Mouse (Mus musculus): ENCODE results near the gene Arl5a.

The Arl5a gene

DNA sequence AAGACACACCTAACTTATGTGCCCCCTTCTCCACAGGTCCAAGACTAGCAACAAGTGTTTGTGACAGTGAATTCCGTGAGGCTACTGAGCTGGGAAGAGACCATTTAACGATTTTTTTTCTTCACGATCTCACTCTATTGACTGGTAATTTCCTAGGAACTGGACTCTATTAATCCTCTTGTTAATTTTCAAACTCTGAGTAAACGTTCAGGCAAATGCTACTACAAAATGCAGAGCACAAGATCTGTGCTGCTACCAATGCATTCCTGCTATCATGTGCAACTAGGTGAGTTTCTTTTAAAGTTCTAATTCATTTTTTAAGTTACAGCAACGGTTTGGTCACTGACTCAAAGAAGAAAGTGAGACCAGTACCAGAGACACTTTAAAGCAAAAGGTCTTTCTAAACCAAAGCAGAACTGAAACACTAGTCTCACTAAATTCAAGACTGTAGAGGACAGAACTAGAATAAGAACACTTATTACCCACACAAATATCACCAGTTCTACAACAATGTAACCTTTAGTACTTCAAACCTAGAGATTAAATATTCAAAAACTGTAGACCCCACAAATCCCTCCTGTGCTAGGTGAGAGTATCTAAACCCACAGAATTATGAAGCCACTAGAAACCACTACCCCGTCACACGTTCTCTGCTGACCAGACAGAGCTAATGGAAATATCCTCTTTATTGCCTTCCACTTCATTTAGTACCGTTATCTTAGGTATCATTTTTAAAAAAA is 1.7 kb downstream of the Arl5a start:
- no peak for DNase-seq (ENCODE audit: low spot score)

DNA sequence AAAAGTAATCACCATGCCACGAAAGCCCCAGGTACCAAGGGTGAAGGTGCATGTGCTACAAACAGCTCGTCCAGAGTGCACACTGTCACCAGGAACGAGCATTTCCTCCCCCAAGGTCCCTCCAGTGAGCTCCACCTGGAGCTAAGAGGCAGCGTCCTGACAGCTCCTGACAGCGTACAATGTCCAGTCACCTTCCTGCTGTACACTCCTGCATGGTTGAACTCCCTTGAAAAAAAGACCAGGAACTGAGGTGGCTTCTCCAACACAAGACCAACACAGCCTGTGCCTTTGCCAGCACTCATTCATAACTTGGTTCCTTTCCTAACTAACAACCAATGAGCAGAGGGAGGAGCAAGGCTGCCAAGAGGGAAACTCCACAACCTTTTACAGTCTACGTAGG is 3.5 kb downstream of the Arl5a start:
- no peak for DNase-seq (ENCODE audit: low spot score)

GRCm38 (mm10) chr2:52420001-52420710 is 4.5 kb downstream of the Arl5a start:
- DNase-seq (ENCODE audit: low spot score), result no peak

- DNase-seq (ENCODE audit: low spot score), result no peak
These were observed 5.4 kb downstream of the Arl5a start for GRCm38 (mm10) chr2:52419295-52419694.

DNA sequence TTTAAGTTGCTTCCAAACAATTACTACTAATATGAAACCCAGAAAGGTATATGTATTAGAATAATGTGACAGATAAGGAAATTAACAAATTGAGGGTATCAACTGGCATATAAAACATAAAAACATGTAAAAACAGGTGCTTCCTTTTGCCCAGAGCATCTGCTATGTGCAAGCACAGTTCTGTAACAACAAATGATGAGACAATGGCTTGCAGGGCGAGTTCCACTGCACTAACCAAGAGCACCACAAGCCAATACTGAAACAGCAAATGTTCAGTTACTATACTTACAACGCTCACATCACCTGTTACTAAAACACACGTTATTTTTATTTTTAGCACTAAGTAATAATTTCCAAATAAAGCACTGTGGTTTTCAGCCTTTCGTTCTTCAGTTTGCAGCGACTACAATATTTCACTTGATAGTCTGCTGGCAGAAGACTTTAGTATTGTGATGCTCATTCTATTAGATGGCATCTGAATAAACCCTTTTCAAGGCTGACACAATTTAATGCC is 12.1 kb downstream of the Arl5a start:
- no peak for DNase-seq (ENCODE audit: low spot score)

DNA sequence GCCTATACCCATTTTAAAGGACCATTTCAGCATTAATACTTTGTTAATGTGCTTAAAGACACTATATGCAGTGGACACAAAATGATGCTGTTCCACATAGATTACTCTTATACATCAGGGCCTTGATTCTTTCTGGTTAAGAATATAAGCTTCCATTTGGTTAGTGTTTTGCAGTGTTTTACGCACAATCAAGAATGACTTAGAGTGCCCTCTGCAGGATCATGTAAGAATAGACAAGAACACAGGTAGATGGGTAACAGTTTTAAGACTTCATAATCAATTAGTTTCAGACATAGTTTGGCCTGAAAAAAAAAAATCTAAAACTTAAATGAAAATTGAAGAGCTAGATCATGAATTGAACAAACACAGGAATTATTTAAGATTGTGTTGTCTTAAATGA is 18.2 kb downstream of the Arl5a start:
- no peak for DNase-seq (ENCODE audit: low spot score)

GRCm38 (mm10) chr2:52405238-52405637 is 19.5 kb downstream of the Arl5a start:
- no peak for DNase-seq (ENCODE audit: low spot score)

DNA sequence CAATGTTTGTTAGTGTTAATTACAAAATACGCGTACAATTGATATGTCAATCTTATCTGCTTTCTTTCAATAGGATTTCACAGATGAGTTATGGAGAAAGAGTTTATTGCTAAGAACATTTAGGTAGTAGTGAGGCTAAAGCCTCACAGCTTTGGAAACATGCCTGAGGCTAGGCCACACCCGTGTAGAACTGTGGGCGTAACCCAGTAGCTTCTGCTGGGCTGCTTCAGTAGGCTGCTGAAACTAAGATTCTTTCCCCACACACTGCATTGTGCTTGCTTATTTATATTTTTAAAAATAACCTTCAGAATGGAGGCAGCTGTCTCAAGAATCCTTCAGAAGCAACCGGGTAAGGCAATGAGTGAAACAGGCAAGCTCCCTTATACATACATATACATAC is 30.2 kb downstream of the Arl5a start:
- no peak for DNase-seq (ENCODE audit: low spot score)

DNA sequence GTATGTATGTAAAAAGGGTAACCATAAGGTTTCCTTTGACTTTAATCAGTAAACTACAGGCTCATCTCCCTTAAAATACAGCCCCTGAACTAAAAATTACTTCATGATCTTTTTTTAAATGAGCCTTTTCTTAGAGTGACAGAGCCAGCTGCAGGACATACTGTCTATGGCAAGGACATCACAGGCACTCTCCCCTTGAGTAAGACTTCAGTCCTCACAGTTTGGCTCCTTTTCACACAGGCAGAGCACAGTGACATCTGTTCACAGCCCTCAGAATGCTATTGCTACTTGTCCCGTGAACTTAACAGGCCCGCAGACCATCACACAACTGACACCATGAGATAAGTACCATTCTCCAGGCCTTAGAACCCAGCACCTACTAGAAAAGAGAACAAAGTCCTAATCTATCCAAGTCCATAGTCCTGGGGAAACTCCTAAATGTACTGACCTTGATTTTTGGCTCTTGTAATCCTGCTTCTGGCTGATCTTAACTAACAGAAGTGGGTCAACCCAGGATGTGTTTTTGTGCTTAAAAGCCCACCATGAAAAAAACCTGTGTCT is 34.2 kb downstream of the Arl5a start:
- DNase-seq (ENCODE audit: low spot score), result no peak

DNA sequence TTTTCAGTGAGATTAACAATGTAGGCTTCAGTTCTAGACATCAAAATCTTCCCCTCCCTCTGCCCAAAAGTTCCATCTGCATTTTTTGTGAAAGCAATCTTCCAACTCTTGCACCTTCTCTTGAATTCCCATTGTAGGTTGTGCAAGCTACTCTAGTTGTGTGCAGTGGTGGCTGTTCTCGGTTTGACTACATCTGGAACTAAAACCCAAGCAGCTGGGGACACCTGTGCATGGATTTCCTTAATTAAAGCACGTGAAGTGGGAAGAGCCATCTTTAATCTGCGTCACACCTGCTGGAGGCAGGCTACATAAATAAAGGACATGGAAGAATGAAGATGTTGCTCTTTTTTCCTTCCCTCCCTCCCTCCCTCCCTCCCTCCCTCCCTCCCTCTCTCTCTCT is 34.7 kb downstream of the Arl5a start:
- no peak for DNase-seq (ENCODE audit: low spot score)

- no peak for DNase-seq (ENCODE audit: low spot score)
These were observed 38.2 kb downstream of the Arl5a start for GRCm38 (mm10) chr2:52386451-52386850.

DNA sequence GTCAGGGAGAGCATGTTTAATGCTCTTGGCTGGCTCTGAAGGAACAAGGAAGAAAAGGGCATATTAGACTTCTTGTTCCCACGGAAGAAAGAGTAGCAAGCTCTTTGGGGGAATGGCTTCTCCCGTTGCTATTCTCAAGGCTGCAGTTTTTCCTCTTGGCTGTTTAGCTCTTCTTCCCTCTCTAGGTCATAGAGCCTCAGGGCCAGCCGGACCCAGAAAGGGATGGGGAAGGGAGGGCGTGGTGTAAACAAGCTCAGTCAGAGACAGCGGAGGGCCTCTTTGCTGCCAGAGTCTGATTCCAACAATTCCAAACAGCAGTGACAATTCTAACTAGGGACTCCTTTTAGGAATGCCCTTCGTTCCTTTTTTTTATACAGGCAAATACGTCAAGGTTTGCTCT is 38.7 kb downstream of the Arl5a start:
- no peak for DNase-seq (ENCODE audit: low spot score)

GRCm38 (mm10) chr2:52378848-52379261 is 45.8 kb downstream of the Arl5a start:
- DNase-seq (ENCODE audit: low spot score), result no peak

DNA sequence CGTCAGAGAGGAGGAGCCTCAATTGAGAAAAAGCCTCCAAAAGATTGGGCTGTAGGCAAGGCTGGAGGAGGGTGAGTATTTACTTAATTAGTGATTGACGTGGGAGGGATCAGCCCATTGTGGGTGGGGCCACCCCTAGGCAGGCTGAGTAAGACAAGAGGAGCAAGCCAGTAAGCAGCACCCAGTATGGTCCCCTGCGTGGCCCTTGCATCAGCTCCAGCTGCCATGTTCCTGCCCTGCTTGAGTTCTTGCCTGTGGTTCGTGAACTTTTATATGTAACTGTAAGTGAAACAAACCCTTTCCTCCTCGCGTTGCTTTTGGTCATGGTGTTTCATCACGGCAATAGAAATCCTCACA is 46.3 kb downstream of the Arl5a start, which contains the start of gene Neb:
TSS of gene Neb (minus strand) at position 27 of the 357 bp plus-strand sequence.
- DNase-seq (ENCODE audit: low spot score), result no peak

DNA sequence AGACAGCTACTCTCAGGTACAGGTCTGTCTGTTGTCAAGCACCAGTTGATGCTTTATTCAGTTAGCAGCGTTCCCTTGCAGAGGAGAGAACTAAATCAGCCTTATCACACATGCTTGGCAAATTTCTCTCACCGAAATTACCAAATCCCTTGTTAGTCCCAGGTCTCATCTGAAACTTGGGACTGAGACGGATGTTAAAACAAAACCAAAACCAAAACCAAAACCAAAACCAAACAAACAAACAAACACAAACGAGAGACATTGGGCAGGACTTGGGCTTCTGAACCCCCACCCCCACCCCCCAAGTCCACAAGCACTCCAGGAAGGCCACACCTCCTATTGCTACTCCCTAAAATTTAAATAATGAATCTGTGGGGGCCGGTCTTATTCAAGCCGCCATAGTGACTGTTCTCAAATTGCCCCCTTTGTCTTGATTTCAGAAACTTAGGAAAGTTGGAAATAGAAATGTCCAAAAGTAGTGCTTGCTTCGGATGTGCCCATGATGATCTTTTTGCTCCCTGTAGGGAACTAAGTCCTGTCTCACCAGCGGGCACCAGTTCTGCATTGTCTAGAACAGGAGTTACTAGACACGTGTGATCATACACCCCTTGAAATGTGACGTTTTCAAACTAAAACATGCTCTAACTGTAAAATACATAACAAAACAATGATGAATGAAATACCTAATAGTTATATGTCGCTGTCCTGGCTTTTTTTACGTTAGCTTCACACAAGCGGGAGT is 46.8 kb downstream of the Arl5a start:
- no peak for DNase-seq (ENCODE audit: low spot score)

GRCm38 (mm10) chr2:52374706-52375105 is 50.0 kb downstream of the Arl5a start:
- no peak for DNase-seq (ENCODE audit: low spot score)

DNA sequence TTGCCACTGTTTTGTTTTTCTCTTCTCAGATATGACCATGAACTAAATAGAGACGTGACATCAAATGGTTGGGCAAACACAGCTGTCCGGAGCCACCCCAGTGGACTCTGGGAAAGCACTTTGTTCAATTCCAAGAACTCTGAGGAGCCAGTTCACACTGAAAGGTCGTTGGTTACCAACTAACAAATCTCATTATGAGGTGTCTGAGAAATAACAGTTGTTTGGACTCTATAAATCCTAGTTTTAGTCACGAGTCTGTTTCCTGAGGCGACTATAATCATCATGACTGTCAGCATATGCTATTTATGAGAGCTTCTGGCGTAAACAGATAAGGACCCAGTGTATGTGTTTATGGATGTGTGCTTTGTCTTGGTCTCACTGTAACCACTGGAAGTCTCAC is 52.2 kb downstream of the Arl5a start:
- no peak for DNase-seq (ENCODE audit: low spot score)

- no peak for DNase-seq (ENCODE audit: low spot score)
These were observed 52.6 kb downstream of the Arl5a start for GRCm38 (mm10) chr2:52372080-52372479.

DNA sequence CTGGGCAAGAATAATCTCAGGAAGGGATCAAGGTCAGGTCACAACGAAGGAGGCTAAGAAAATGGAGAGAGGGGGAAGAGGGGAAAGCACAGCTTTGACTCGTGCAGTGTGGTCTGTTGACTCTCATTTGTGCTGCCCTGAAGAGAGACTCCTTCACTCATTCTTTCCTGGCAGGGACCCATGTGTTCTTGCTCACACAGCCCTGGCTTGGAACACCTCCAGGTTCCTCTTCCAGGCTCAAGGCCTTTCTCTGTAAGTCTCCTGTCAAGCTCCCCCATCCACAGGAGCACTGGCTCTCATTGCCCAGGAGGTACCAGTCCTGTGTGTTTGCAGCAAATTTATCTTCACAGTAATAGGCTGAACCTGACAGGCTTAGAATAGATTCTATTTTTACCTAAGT is 53.6 kb downstream of the Arl5a start:
- DNase-seq (ENCODE audit: low spot score), result no peak

- no peak for DNase-seq (ENCODE audit: low spot score)
These were observed 55.1 kb downstream of the Arl5a start for GRCm38 (mm10) chr2:52369622-52370021.

DNA sequence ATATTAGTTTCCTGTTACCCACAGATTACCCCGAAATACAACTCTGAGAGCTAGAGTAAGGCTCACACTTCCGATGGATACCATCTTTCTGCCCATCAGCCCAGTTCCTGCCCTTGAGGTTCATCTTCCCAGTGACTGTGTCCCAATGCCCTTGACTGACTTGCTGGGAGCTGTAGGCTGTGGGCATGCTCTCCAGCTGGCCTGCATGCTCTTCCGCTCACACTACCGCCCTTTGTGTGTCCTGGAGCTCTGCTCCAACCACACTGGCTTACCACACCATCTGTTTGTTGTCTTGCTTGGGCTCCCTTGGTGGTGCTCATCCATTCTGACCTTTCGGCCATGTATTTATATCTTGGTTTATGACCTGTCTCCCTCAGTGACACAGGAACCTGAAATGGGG is 57.0 kb downstream of the Arl5a start:
- no peak for DNase-seq (ENCODE audit: low spot score)

GRCm38 (mm10) chr2:52367248-52367647 is 57.5 kb downstream of the Arl5a start:
- DNase-seq (ENCODE audit: low spot score), result no peak

- no peak for DNase-seq (ENCODE audit: low spot score)
These were observed 63.6 kb downstream of the Arl5a start for GRCm38 (mm10) chr2:52361086-52361485.
